Mouse (Mus musculus) heart, adult 8-10 months (tissue): ENCODE measurements around the gene Pard6a. TPM values are rescaled to one million over a fixed set of nuclear protein-coding genes. Genes with fewer than 3 reads are reported as not detected.

Experiments
- DNase-seq: peaks from one replicate; pipeline ENCODE4 v3.0.0; 2022; ENCODE audit warnings: low spot score
- total RNA-seq, 4 experiments: library from RNA; stranded (reverse); gene quantifications; 2 replicates each; pipeline ENCODE4 v1.2.4; 2022

The Pard6a gene
- 1 to 10 TPM; 5.9 to 8.1 (median 7.0) TPM for total RNA-seq

GRCm38 (mm10) chr8:105700966-105701824, at the start of gene Pard6a, which contains the start of gene Acd:
Pard6a (plus strand) TSS chr8:105701148.
Acd (minus strand) TSS chr8:105701102.
- peak; percentile 94 for DNase-seq

- no peak for DNase-seq
Measured at GRCm38 (mm10) chr8:105657641-105658040, 43.3 kb upstream of the Pard6a start.

GRCm38 (mm10) chr8:105661167-105661566, 39.8 kb upstream of the Pard6a start:
- DNase-seq, result no peak

GRCm38 (mm10) chr8:105677891-105678290, 23.1 kb upstream of the Pard6a start:
- no peak for DNase-seq

GRCm38 (mm10) chr8:105685325-105685724, 15.6 kb upstream of the Pard6a start:
- DNase-seq, result no peak

- peak; percentile 45 for DNase-seq
Measured at GRCm38 (mm10) chr8:105685796-105686308, 15.1 kb upstream of the Pard6a start, which contains the start of gene Carmil2. Carmil2 (plus strand) TSS chr8:105686274.

- DNase-seq, result no peak
Measured at GRCm38 (mm10) chr8:105686551-105686950, 14.4 kb upstream of the Pard6a start.

- no peak for DNase-seq
Measured at GRCm38 (mm10) chr8:105687512-105687911, 13.4 kb upstream of the Pard6a start.

- DNase-seq, result no peak
Measured at GRCm38 (mm10) chr8:105688242-105688752, 12.7 kb upstream of the Pard6a start.

GRCm38 (mm10) chr8:105689256-105689982, 11.5 kb upstream of the Pard6a start:
- no peak for DNase-seq

GRCm38 (mm10) chr8:105689983-105690360, 11.0 kb upstream of the Pard6a start:
- DNase-seq, result no peak

- no peak for DNase-seq
Measured at GRCm38 (mm10) chr8:105690978-105691377, 10.0 kb upstream of the Pard6a start.

- no peak for DNase-seq
Measured at GRCm38 (mm10) chr8:105692449-105693182, 8.3 kb upstream of the Pard6a start.

- DNase-seq, result peak; percentile 28
Measured at GRCm38 (mm10) chr8:105693648-105694047, 7.3 kb upstream of the Pard6a start.

- no peak for DNase-seq
Measured at GRCm38 (mm10) chr8:105694051-105694799, 6.7 kb upstream of the Pard6a start.

GRCm38 (mm10) chr8:105695080-105695780, 5.7 kb upstream of the Pard6a start:
- no peak for DNase-seq

- DNase-seq, result no peak
Measured at GRCm38 (mm10) chr8:105697196-105697780, 3.7 kb upstream of the Pard6a start.

GRCm38 (mm10) chr8:105698734-105699133, 2.2 kb upstream of the Pard6a start:
- no peak for DNase-seq

- DNase-seq, result no peak
Measured at GRCm38 (mm10) chr8:105699488-105700215, 1.3 kb upstream of the Pard6a start.
